Mouse (Mus musculus) megakaryocyte, embryonic 14.5 days (primary cell): ENCODE data around the gene Armc8.

Source experiments
- FLI1 ChIP-seq: IDR thresholded peaks from 2 replicates; pipeline ENCODE4 v1.6.1; 2012; ENCODE audit warnings: low read length, inconsistent platforms, mixed read lengths
- GATA1 ChIP-seq: IDR thresholded peaks from 3 replicates; pipeline ENCODE4 v1.6.1; 2012; ENCODE audit warnings: mixed read lengths, low read length, inconsistent platforms, borderline replicate concordance

DNA sequence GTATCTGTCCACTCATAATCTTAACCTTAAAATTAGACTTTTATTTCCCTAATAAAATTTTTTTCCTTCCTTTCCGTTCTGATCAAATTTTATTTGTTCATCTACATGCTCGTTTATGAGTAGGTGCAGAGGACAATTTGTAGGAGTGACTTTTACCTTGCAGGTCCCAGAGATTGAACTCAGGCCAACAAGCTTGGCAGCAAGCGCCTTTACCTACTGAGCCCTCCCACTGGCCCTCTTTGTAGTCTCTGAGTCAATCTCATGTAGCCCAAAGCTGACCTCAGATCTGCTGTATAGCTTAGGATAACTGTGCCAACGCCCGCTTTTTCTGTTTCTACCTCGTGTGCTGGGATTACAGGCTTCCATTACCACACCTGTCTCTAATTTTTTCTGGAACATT lies 136.7 kb downstream of the Armc8 start:
- TF ChIP-seq FLI1 (no peak), GATA1 (no peak)
